Mouse (Mus musculus) thymus, adult 18-20 months (tissue): Measurements from ENCODE around the gene Eprs.
"Not testable (repeated sequence)": the region's sequence is repeated elsewhere in the genome, so short reads cannot be mapped to it uniquely, and the experiment has no call there.

Source experiments
- DNase-seq, 2 experiments: peaks; one replicate each; pipeline ENCODE4 v3.0.0; 2022; ENCODE audit warnings: mixed read lengths in 2 of 2

The Eprs gene

GRCm38 (mm10) chr1:185362677-185363520 lies at the start of gene Eprs:
Gene Eprs (plus strand): TSS chr1:185363044.
- DNase-seq = peak; percentile 98

- no peak for DNase-seq
Measured at GRCm38 (mm10) chr1:185314546-185314945, 48.3 kb upstream of the Eprs start.

GRCm38 (mm10) chr1:185315846-185316568 lies 46.8 kb upstream of the Eprs start:
- DNase-seq = no peak

GRCm38 (mm10) chr1:185327754-185328345 lies 35.0 kb upstream of the Eprs start:
- not testable (repeated sequence) for DNase-seq

GRCm38 (mm10) chr1:185328721-185329610 lies 33.9 kb upstream of the Eprs start, which contains the start of gene Iars2:
Gene Iars2 (minus strand): TSS chr1:185329396.
- DNase-seq = peak; percentile 89

- no peak for DNase-seq
Measured at GRCm38 (mm10) chr1:185329851-185330250, 33.0 kb upstream of the Eprs start.

GRCm38 (mm10) chr1:185331364-185331763 lies 31.5 kb upstream of the Eprs start:
- DNase-seq = no peak

GRCm38 (mm10) chr1:185331983-185332430 lies 30.8 kb upstream of the Eprs start, which contains the start of gene Bpnt1:
Gene Bpnt1 (plus strand): TSS chr1:185332149.
- DNase-seq = peak; percentile 64 to 71

GRCm38 (mm10) chr1:185333651-185334050 lies 29.2 kb upstream of the Eprs start:
- DNase-seq = no peak

GRCm38 (mm10) chr1:185334136-185334535 lies 28.7 kb upstream of the Eprs start:
- DNase-seq = no peak

GRCm38 (mm10) chr1:185335231-185335765 lies 27.5 kb upstream of the Eprs start:
- no peak for DNase-seq

- no peak for DNase-seq
Measured at GRCm38 (mm10) chr1:185336535-185336934, 26.3 kb upstream of the Eprs start.

GRCm38 (mm10) chr1:185342441-185342840 lies 20.4 kb upstream of the Eprs start:
- DNase-seq = no peak

- no peak for DNase-seq
Measured at GRCm38 (mm10) chr1:185343422-185343821, 19.4 kb upstream of the Eprs start.

- DNase-seq = no peak
Measured at GRCm38 (mm10) chr1:185346188-185346587, 16.7 kb upstream of the Eprs start.

- no peak for DNase-seq
Measured at GRCm38 (mm10) chr1:185349741-185350140, 13.1 kb upstream of the Eprs start.

- DNase-seq = no peak
Measured at GRCm38 (mm10) chr1:185350611-185351010, 12.2 kb upstream of the Eprs start.

GRCm38 (mm10) chr1:185352151-185352550 lies 10.7 kb upstream of the Eprs start:
- DNase-seq = no peak

GRCm38 (mm10) chr1:185353351-185353750 lies 9.5 kb upstream of the Eprs start:
- DNase-seq = no peak

GRCm38 (mm10) chr1:185354731-185355130 lies 8.1 kb upstream of the Eprs start:
- DNase-seq = no peak

- DNase-seq = no peak
Measured at GRCm38 (mm10) chr1:185356246-185356645, 6.6 kb upstream of the Eprs start.

- no peak for DNase-seq
Measured at GRCm38 (mm10) chr1:185358211-185358610, 4.6 kb upstream of the Eprs start.
